Mouse (Mus musculus) layer of hippocampus, postnatal 14 days (tissue): ENCODE data around the gene Lpxn. TPM values are rescaled to one million over a fixed set of nuclear protein-coding genes. Genes with fewer than 3 reads are reported as not detected.

Experiments
- DNase-seq, 2 experiments: peaks; one replicate each; pipeline ENCODE4 v3.0.0; 2021 to 2022; ENCODE audit warnings: low spot score in 2 of 2, mixed read lengths in 1 of 2
- long read RNA-seq, 2 experiments: library from polyadenylated mRNA; stranded (forward); transcript quantifications; one replicate each; pipeline ENCODE4 v2.0.0; 2021
- total RNA-seq, 2 experiments: library from RNA; stranded (reverse); gene quantifications; 2 replicates each; pipeline ENCODE4 v1.2.3; 2021

Lpxn gene
- total RNA-seq, result 1 to 10 TPM; 1.9 to 2.0 TPM
- long read RNA-seq, experiment 1, partial matches to known transcripts, result 0 of 1 reads
- long read RNA-seq, experiment 1, other reads (novel, unspliced or antisense), result 1 of 1 reads
- long read RNA-seq, experiment 2, partial matches to known transcripts, result 0 of 4 reads
- long read RNA-seq, experiment 2, other reads (novel, unspliced or antisense), result 2 of 4 reads

GRCm38 (mm10) chr19:12795511-12796327, at the start of gene Lpxn, which contains the start of gene Zfp91:
TSS of gene Lpxn (plus strand) at chr19:12796193.
TSS of gene Zfp91 (minus strand) at chr19:12796126.
- peak; percentile 96 to 99 for DNase-seq

DNA sequence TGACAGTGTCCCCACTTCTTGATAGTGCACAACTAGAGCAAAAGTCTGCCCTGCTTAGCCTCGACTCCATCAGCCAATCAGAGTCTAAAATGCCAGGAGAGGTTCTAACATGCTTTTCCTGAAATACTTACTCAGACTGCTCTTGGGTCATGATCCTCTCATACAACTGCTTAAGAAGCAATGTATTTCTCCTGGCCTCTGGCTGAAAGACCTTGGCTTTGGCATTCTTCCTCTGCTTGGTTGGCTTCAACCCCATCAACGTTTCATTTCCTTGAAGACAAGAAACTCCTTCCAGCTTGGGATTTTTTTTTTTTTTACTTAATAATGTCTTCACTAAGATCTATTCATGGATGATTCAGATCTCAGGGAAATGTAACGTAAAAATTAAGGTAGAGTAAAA, 39.7 kb upstream of the Lpxn start:
- DNase-seq, result no peak

- no peak for DNase-seq
Observed at GRCm38 (mm10) chr19:12758936-12759478, 37.0 kb upstream of the Lpxn start.

DNA sequence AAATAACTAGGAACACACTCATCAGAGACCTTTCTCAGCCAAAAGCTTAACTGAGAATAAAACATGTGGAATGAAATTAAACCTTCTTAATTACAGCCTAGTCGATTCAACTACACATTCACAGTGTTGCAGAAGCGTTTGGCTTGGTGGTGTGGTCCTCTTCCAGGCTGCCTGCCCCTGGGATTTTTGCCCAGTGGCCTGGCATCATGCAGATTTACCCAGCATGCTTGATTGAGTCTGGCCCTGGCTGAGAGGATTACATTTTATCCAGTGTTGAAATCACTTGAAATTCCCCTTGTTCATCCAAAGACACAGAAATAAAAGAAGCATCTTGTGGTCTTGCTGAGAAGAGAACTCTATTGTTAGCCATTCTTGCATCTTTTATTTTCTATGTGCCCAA, 36.3 kb upstream of the Lpxn start:
- peak; percentile 65 to 89 for DNase-seq

- no peak for DNase-seq
Observed at GRCm38 (mm10) chr19:12762212-12763130, 33.5 kb upstream of the Lpxn start.

GRCm38 (mm10) chr19:12765308-12765707, 30.7 kb upstream of the Lpxn start, which contains the start of gene Cntf:
TSS of gene Cntf (minus strand) at chr19:12765632.
- DNase-seq, result no peak

GRCm38 (mm10) chr19:12770888-12771287, 25.1 kb upstream of the Lpxn start:
- no peak for DNase-seq

- DNase-seq, result no peak
Observed at GRCm38 (mm10) chr19:12780437-12780836, 15.6 kb upstream of the Lpxn start.

- peak in 1 of 2 experiments; percentile 40 for DNase-seq
Observed at GRCm38 (mm10) chr19:12786803-12787395, 9.1 kb upstream of the Lpxn start.

GRCm38 (mm10) chr19:12787721-12788120, 8.3 kb upstream of the Lpxn start:
- DNase-seq, result no peak

DNA sequence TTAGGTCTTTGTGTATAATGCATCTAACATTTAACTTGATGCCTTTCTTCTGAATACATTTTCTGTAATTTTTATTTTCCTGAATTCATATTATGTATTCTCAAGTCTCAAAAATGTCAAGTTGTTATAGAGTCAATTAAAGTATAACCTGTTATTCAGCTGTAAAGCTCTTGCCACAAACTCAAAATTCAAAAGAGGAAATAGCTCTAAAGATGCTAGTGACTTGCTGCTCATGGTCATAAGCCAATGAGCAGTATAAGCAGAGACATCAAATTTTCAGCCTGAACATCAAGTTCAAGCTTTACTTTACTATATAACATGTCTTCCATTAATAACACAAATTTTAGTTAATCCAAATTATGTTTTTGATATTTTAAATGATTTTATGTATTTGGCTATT, 3.6 kb upstream of the Lpxn start:
- DNase-seq, result no peak

DNA sequence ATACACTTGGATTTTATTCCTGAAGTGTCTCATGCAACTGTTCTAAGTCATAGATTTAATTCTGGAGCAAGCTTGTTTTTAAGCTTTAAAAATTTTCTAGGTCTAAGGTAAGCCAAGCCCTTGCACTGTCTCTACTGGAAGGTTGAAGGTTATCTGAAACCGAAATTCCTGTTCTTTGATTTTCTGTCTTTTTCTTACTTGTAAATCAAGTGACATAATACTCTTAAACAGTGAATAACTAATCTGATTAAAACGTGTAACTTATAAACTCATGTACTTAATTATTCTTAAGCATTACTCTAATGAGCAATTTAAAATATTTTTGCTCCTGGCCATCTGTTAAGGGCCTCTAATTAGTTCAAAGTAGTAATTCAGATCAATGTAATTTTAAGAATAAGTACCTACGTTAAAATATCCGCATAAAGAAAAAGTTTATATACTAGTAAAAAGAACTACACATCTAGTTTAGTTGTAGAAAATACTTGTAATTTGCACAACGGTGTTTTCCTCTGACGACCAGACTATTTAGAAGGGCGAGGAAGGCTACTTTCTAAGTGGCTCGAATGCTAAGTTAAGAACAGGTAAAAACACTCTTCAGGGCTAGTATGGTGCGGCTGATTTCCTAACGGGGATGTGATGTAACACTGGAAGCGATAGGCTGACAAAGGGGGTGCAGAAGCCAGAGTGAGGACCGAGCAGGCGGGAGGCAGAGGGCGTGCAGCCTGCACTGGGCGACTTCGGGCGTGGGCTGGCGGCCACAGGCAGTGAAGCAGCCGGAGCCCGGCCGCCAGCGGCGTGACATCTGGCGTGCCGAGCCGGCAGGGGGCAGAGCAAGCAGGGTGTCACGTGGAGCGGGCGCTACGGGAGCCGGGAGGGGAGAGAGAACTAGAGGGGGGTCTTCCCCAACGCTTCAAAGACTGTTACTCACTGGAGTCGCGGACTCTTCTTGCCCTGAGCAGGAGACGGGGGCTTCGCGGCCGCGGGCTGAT, 1.6 kb upstream of the Lpxn start:
- peak; percentile 92 to 93 for DNase-seq

- DNase-seq, result no peak
Observed at GRCm38 (mm10) chr19:12795110-12795509, 883 bp upstream of the Lpxn start.

GRCm38 (mm10) chr19:12796328-12796931, 437 bp downstream of the Lpxn start:
- no peak for DNase-seq

DNA sequence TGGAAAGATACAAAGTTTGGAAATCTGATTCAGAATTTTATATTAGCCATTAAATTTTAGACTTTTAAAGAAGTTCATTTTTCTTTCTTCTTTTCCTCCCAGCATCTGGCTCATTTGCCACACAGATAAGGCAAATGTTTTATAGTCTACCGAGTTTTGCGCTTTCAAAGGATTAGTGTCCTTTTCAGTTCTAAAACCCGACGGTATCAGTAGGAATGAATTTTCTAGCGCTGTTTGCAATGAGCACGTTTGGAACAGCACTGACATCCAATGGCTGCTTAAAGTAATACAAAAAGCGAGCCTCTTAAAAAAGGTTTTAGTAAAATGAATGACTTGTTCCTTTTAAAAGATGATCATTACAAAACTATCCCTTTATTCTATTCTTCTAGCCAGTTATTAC, 1.1 kb downstream of the Lpxn start:
- peak in 1 of 2 experiments; percentile 63 for DNase-seq

- DNase-seq, result no peak
Observed at GRCm38 (mm10) chr19:12798404-12798803, 2.4 kb downstream of the Lpxn start.

DNA sequence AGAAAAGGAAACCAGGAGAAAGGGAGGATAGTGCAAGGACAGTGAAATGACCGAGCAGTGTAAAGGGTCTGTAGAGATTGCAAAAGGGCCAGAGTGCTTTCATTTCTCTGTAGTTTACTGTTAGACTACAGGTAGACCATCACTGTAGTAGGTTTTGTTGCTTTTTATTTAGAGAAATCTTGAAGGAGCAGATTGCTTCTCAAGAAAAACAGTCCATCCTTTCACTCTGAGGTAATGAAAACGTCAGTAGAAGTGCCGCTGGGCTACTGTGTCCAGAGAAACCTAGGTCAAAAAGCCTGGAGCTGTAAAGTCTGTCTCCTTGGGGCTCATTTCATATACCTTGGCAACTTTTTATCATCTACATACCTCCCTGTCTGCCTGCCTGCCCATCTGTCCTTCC, 3.1 kb downstream of the Lpxn start:
- no peak for DNase-seq

DNA sequence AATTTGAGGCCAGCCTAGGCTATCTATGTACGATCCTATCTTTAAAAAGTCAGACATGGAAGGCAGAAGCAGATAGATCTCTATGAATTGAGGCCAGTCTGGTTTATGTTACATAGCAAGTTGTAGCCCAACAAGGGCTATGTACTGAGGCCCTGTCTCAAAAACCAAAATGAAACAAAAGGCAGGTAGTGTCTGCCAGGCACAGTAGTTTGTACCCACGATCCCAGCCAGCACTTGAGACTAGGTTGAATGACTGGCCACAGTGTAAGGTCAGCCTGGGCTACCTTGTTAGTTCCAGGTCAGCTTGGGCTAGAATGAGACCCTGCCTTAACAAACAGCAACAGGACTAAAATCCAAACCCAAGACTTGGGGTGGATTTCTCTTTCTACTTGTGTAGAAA, 4.6 kb downstream of the Lpxn start:
- DNase-seq, result no peak

GRCm38 (mm10) chr19:12801046-12801445, 5.1 kb downstream of the Lpxn start:
- DNase-seq, result no peak
